Mouse (Mus musculus): ENCODE measurements around the gene Coro2b. TPM values are rescaled to one million over a fixed set of nuclear protein-coding genes. Genes with fewer than 3 reads are reported as not detected.

Gene Coro2b
- polyA plus RNA-seq, 2 experiments, result 10.3 to 20.8 TPM

- Histone ChIP-seq H3K9me3 (ENCODE audit: control insufficient read depth, low read length) (no peaks in the 10 kb centered on the region), H3K9ac (ENCODE audit: low read depth, low read length, severe bottlenecking) (no peak overlapping the region), H3K4me2 (replicated peaks; ENCODE audit: low read depth, low read length, severe bottlenecking) (no peak overlapping the region), H3K36me3 (ENCODE audit: control insufficient read depth, insufficient read depth, low read length) (peaks cover 65% of the 10 kb centered on the region), H3K27ac (replicated peaks; ENCODE audit: low read depth, low read length) (no peak overlapping the region), H3K4me1 (ENCODE audit: control insufficient read depth, insufficient read depth, low read length) (no peaks in the 10 kb centered on the region; the same call in 1 of the 2 replicates), H3K4me3 (replicated peaks; ENCODE audit: low read length) (no peak overlapping the region), H3K27me3 (ENCODE audit: control insufficient read depth, insufficient read depth, low read length) (no peaks in the 10 kb centered on the region)
- TF ChIP-seq POLR2A (IDR thresholded peaks at IDR 0.05; ENCODE audit: borderline replicate concordance, extremely low read depth, insufficient read depth, insufficient read length), result no peak
- 92% methylated on average over 10 of the region's 10 CpGs for WGBS
- ATAC-seq (ENCODE audit: low FRiP score, low read depth) (no peak), DNase-seq (ENCODE audit: low spot score) (no peak)
Measured at GRCm38 (mm10) chr9:62377897-62378296, 158.9 kb downstream of the Coro2b start.

DNA sequence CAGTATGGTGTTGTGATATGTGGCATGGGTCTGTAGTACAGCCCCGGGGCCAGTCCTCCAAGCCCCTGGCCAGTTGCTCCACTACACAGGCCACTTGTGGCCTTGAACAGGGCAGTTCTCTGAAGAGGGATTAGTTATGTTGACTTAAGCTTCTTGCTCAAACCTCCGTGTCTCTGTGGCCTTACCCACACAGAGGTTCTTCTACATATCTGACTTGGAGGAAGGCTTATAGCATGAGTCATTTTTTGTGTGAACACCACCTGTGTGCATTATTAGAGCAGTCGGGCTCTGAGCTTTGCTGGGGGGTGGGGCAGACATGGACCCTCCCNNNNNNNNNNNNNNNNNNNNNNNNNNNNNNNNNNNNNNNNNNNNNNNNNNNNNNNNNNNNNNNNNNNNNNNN lies 162.6 kb downstream of the Coro2b start:
- H3K36me3 ChIP-seq (ENCODE audit: control insufficient read depth, insufficient read depth, low read length), result peaks cover 65% of the 10 kb centered on the region

GRCm38 (mm10) chr9:62373222-62374123 lies 163.4 kb downstream of the Coro2b start:
- 67% methylated on average over 18 of the region's 18 CpGs for WGBS
- ATAC-seq (ENCODE audit: low FRiP score, low read depth), result no peak

More for the DNA sequence above, 162.6 kb downstream of the Coro2b start:
- WGBS, result 74% methylated on average over 3 of the region's 3 CpGs
- no peaks in the 10 kb centered on the region for H3K9me3 ChIP-seq (ENCODE audit: control insufficient read depth, low read length)
- no peak for DNase-seq (ENCODE audit: low spot score)
- H3K27ac ChIP-seq (replicated peaks; ENCODE audit: low read depth, low read length), result no peak overlapping the region
- no peak overlapping the region for H3K9ac ChIP-seq (ENCODE audit: low read depth, low read length, severe bottlenecking)
- ATAC-seq (ENCODE audit: low FRiP score, low read depth), result no peak
- peaks cover 6% of the 10 kb centered on the region; the same call in 1 of the 2 replicates for H3K4me1 ChIP-seq (ENCODE audit: control insufficient read depth, insufficient read depth, low read length)
- no peak overlapping the region for H3K4me2 ChIP-seq (replicated peaks; ENCODE audit: low read depth, low read length, severe bottlenecking)
- H3K4me3 ChIP-seq (replicated peaks; ENCODE audit: low read length), result no peak overlapping the region
- no peaks in the 10 kb centered on the region for H3K27me3 ChIP-seq (ENCODE audit: control insufficient read depth, insufficient read depth, low read length)
- TF ChIP-seq POLR2A (IDR thresholded peaks at IDR 0.05; ENCODE audit: borderline replicate concordance, extremely low read depth, insufficient read depth, insufficient read length), result no peak

GRCm38 (mm10) chr9:62372556-62373221 lies 164.2 kb downstream of the Coro2b start:
- TF ChIP-seq POLR2A (IDR thresholded peaks at IDR 0.05; ENCODE audit: borderline replicate concordance, extremely low read depth, insufficient read depth, insufficient read length), result no peak

More at GRCm38 (mm10) chr9:62373222-62374123, 163.4 kb downstream of the Coro2b start:
- Histone ChIP-seq H3K4me3 (replicated peaks; ENCODE audit: low read length) (no peak overlapping the region), H3K4me1 (ENCODE audit: control insufficient read depth, insufficient read depth, low read length) (peaks cover 6% of the 10 kb centered on the region; the same call in 1 of the 2 replicates), H3K27ac (replicated peaks; ENCODE audit: low read depth, low read length) (no peak overlapping the region), H3K27me3 (ENCODE audit: control insufficient read depth, insufficient read depth, low read length) (no peaks in the 10 kb centered on the region), H3K36me3 (ENCODE audit: control insufficient read depth, insufficient read depth, low read length) (peaks cover 62% of the 10 kb centered on the region), H3K4me2 (replicated peaks; ENCODE audit: low read depth, low read length, severe bottlenecking) (no peak overlapping the region), H3K9ac (ENCODE audit: low read depth, low read length, severe bottlenecking) (no peak overlapping the region), H3K9me3 (ENCODE audit: control insufficient read depth, low read length) (no peaks in the 10 kb centered on the region)
- no peak for TF ChIP-seq POLR2A (IDR thresholded peaks at IDR 0.05; ENCODE audit: borderline replicate concordance, extremely low read depth, insufficient read depth, insufficient read length)
- DNase-seq (ENCODE audit: low spot score), result no peak

DNA sequence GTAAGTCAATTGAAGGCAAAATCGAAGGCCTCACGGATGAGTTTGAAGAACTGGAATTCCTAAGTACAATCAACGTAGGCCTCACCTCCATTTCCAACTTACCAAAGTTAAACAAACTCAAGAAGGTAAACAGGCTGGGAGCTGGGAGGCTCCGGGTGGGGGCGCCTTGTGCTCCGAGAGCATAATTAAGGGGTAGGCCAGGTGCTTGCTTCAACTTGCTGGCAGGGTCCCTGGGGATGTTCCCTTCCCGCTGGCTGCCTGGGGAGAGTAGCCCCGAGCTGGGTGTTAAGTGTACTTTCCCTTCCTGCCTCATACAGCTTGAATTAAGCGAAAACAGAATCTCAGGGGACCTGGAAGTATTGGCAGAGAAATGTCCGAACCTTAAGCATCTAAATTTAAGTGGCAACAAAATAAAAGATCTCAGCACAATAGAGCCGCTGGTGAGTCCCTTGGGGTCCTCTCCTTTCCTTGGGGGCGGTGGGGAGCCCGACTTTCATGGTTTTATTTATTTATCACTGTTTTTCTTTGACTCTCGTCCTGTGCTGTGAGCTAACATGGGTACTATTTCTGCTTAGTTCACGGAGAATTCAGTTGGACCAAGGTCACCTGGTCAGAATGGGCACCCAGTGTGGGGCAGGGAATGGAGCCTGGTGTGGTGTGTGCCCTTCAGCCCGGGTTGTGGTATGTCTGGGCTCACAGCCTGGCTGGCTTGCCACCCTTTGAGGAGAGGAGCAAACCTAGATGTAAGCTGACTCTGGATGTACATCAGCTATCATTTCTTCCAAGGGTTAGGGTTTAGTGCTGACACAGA lies 164.9 kb downstream of the Coro2b start:
- Histone ChIP-seq H3K27me3 (ENCODE audit: control insufficient read depth, insufficient read depth, low read length) (no peaks in the 10 kb centered on the region), H3K9me3 (ENCODE audit: control insufficient read depth, low read length) (no peaks in the 10 kb centered on the region), H3K36me3 (ENCODE audit: control insufficient read depth, insufficient read depth, low read length) (peaks cover 47% of the 10 kb centered on the region), H3K4me2 (replicated peaks; ENCODE audit: low read depth, low read length, severe bottlenecking) (no peak overlapping the region), H3K4me3 (replicated peaks; ENCODE audit: low read length) (no peak overlapping the region), H3K9ac (ENCODE audit: low read depth, low read length, severe bottlenecking) (no peak overlapping the region), H3K4me1 (ENCODE audit: control insufficient read depth, insufficient read depth, low read length) (peaks cover 18% of the 10 kb centered on the region), H3K27ac (replicated peaks; ENCODE audit: low read depth, low read length) (no peak overlapping the region)
- TF ChIP-seq POLR2A (IDR thresholded peaks at IDR 0.05; ENCODE audit: borderline replicate concordance, extremely low read depth, insufficient read depth, insufficient read length), result no peak
- no peak for ATAC-seq (ENCODE audit: low FRiP score, low read depth)
- DNase-seq (ENCODE audit: low spot score), result no peak
- WGBS, result 69% methylated on average over 16 of the region's 16 CpGs

More at GRCm38 (mm10) chr9:62372556-62373221, 164.2 kb downstream of the Coro2b start:
- Histone ChIP-seq H3K9me3 (ENCODE audit: control insufficient read depth, low read length) (no peaks in the 10 kb centered on the region), H3K9ac (ENCODE audit: low read depth, low read length, severe bottlenecking) (no peak overlapping the region), H3K36me3 (ENCODE audit: control insufficient read depth, insufficient read depth, low read length) (peaks cover 55% of the 10 kb centered on the region), H3K4me3 (replicated peaks; ENCODE audit: low read length) (no peak overlapping the region), H3K4me1 (ENCODE audit: control insufficient read depth, insufficient read depth, low read length) (peaks cover 12% of the 10 kb centered on the region), H3K27ac (replicated peaks; ENCODE audit: low read depth, low read length) (no peak overlapping the region), H3K4me2 (replicated peaks; ENCODE audit: low read depth, low read length, severe bottlenecking) (no peak overlapping the region), H3K27me3 (ENCODE audit: control insufficient read depth, insufficient read depth, low read length) (no peaks in the 10 kb centered on the region)
- no peak for DNase-seq (ENCODE audit: low spot score)
- 85% methylated on average over 9 of the region's 9 CpGs for WGBS
- ATAC-seq (ENCODE audit: low FRiP score, low read depth), result no peak

All from limb, embryonic 14.5 days (tissue).